ENCODE assay signal across 19 mouse cellular contexts in the genomic region with DNA sequence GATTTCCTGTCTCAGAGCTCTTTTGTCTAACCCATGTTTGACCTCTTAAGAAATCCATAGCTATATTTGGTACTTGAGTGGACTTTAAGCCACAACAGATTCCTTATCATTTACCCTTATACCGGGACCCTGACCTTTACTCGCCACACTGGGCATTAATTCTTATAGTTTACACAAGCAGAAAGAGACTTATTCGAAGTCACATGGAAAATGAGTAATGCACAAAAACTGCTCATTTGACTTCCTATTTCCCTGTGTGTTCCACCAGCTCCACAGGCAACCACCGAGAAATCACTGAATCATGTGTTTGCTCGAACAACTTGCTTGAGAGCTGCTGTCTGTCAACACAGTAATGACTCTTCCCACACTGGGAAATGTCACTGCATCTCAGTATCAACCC. TPM values are rescaled to one million over a fixed set of nuclear protein-coding genes. Genes with fewer than 3 reads are reported as not detected.
DNase-seq lines count a peak whose midpoint lies in the region; ATAC-seq and TF ChIP-seq lines count a peak whose summit lies in the region.
"Had no signal": no experiment of that assay in that cellular context is flagged by ENCODE, and none has a peak within 500 bp of the region (broad histone marks: within the 10 kb centered on the region; RNA-seq: fewer than 3 reads in every experiment).

No protein-coding gene starts in this region.

- TF ChIP-seq EP300 in stomach, postnatal 0 days (optimal IDR thresholded peaks at IDR 0.05): no peak

- no peak for TF ChIP-seq POLR2A in bone marrow macrophage, adult 2 months (IDR thresholded peaks at IDR 0.05; ENCODE audit: borderline replicate concordance, low read depth, low read length)

- H3K27me3 ChIP-seq in liver, embryonic 16.5 days (ENCODE audit: control insufficient read depth, insufficient read depth, low read depth, low read length): no peaks in the 10 kb centered on the region
- no peaks in the 10 kb centered on the region for H3K27me3 ChIP-seq in intestine, embryonic 16.5 days (replicated peaks; ENCODE audit: control insufficient read depth, insufficient read depth, low read length)
- no peaks in the 10 kb centered on the region for H3K27me3 ChIP-seq in stomach, postnatal 0 days (ENCODE audit: control insufficient read depth, insufficient read depth, low read length)
- H3K27me3 ChIP-seq in forebrain, embryonic 10.5 days (ENCODE audit: poor library complexity, severe bottlenecking): no peaks in the 10 kb centered on the region
- H3K27me3 ChIP-seq: neural tube, embryonic 13.5 days had no signal

- ATAC-seq in liver, embryonic 16.5 days (ENCODE audit: low read depth): peak; percentile 39; the same call in 1 of the 2 replicates
- peak; percentile 95 for ATAC-seq in intestine, embryonic 16.5 days
- ATAC-seq in stomach, postnatal 0 days (ENCODE audit: low FRiP score, low TSS enrichment): peak; percentile 94
- ATAC-seq: forebrain, postnatal 0 days had no signal

- H3K9ac ChIP-seq in liver, embryonic 16.5 days (ENCODE audit: low read depth, low read length): no peak overlapping the region
- no peak overlapping the region for H3K9ac ChIP-seq in intestine, embryonic 16.5 days (ENCODE audit: low read depth, low read length)
- no peak overlapping the region for H3K9ac ChIP-seq in stomach, postnatal 0 days (ENCODE audit: low read length)
- H3K9ac ChIP-seq: forebrain, postnatal 0 days; neural tube, embryonic 13.5 days had no signal

- no peak overlapping the region for H3K27ac ChIP-seq in liver, embryonic 16.5 days (ENCODE audit: low read length)
- H3K27ac ChIP-seq in bone marrow macrophage, adult 2 months (ENCODE audit: insufficient read depth, low read depth, low read length): peak overlapping the region; percentile 87
- peak overlapping the region; percentile 51 for H3K27ac ChIP-seq in intestine, embryonic 16.5 days (ENCODE audit: low read length)
- H3K27ac ChIP-seq in stomach, postnatal 0 days (replicated peaks): no peak overlapping the region
- no peak overlapping the region for H3K27ac ChIP-seq in forebrain, embryonic 10.5 days
- H3K27ac ChIP-seq: heart, embryonic 10.5 days; kidney, postnatal 0 days; midbrain, embryonic 10.5 days; neural tube, embryonic 13.5 days had no signal

- no peaks in the 10 kb centered on the region for H3K4me1 ChIP-seq in liver, embryonic 16.5 days (ENCODE audit: control insufficient read depth, low read depth, low read length)
- peaks cover 45% of the 10 kb centered on the region for H3K4me1 ChIP-seq in bone marrow macrophage, adult 2 months (ENCODE audit: control insufficient read depth, insufficient read depth, low read length)
- peaks cover 3% of the 10 kb centered on the region; the same call in 1 of the 2 replicates for H3K4me1 ChIP-seq in intestine, embryonic 16.5 days (ENCODE audit: control insufficient read depth, insufficient read depth, low read length)
- no peaks in the 10 kb centered on the region for H3K4me1 ChIP-seq in stomach, postnatal 0 days (replicated peaks; ENCODE audit: control insufficient read depth, insufficient read depth)
- no peaks in the 10 kb centered on the region for H3K4me1 ChIP-seq in forebrain, embryonic 10.5 days
- H3K4me1 ChIP-seq: heart, embryonic 10.5 days; midbrain, embryonic 10.5 days; neural tube, embryonic 13.5 days had no signal

- no peak overlapping the region for H3K4me3 ChIP-seq in liver, embryonic 16.5 days (ENCODE audit: low read depth, low read length)
- H3K4me3 ChIP-seq in bone marrow macrophage, adult 2 months (ENCODE audit: insufficient read depth, low read length): no peak overlapping the region
- H3K4me3 ChIP-seq in intestine, embryonic 16.5 days (ENCODE audit: low read length): no peak overlapping the region
- no peak overlapping the region for H3K4me3 ChIP-seq in stomach, postnatal 0 days (ENCODE audit: low read depth, low read length)
- H3K4me3 ChIP-seq in forebrain, embryonic 10.5 days: no peak overlapping the region
- H3K4me3 ChIP-seq: heart, embryonic 10.5 days; midbrain, embryonic 10.5 days; neural tube, embryonic 13.5 days had no signal

- TF ChIP-seq CTCF in bone marrow macrophage, adult 2 months (IDR thresholded peaks at IDR 0.05; ENCODE audit: low read depth, low read length): no peak
- TF ChIP-seq CTCF in stomach, postnatal 0 days (IDR thresholded peaks at IDR 0.05; ENCODE audit: low read depth): no peak

- H3K36me3 ChIP-seq in liver, embryonic 16.5 days (ENCODE audit: control insufficient read depth, insufficient read depth): no peaks in the 10 kb centered on the region
- H3K36me3 ChIP-seq in intestine, embryonic 16.5 days (ENCODE audit: control insufficient read depth, insufficient read depth, low read length): no peaks in the 10 kb centered on the region
- no peaks in the 10 kb centered on the region for H3K36me3 ChIP-seq in stomach, postnatal 0 days (ENCODE audit: control insufficient read depth, insufficient read depth, low read length)
- no peaks in the 10 kb centered on the region for H3K36me3 ChIP-seq in forebrain, embryonic 10.5 days (replicated peaks)
- H3K36me3 ChIP-seq: heart, embryonic 10.5 days; midbrain, embryonic 10.5 days; neural tube, embryonic 13.5 days had no signal

- no peak for DNase-seq in liver
- DNase-seq in stomach, postnatal 0 days (ENCODE audit: low spot score): no peak
- no peak for DNase-seq in forebrain, embryonic 10.5 days (ENCODE audit: extremely low spot score, low spot score)
- no peak for DNase-seq in thymus, postnatal 0 days (ENCODE audit: low spot score)
- no peak for DNase-seq in layer of hippocampus, adult 9-10 months (ENCODE audit: low spot score)
- DNase-seq: adrenal gland, postnatal 10 days; cerebellum, adult 9-11 months; embryo, embryonic 11 days; forebrain, postnatal 0 days; gastrocnemius, postnatal 14 days; layer of hippocampus, adult 9-11 months; thymus, postnatal 36 days had no signal

- H3K4me2 ChIP-seq in liver, embryonic 16.5 days (ENCODE audit: low read depth, low read length): no peak overlapping the region
- no peak overlapping the region for H3K4me2 ChIP-seq in intestine, embryonic 16.5 days (ENCODE audit: low read depth, low read length)
- no peak overlapping the region for H3K4me2 ChIP-seq in stomach, postnatal 0 days (replicated peaks; ENCODE audit: low read depth)
- H3K4me2 ChIP-seq: neural tube, embryonic 13.5 days had no signal

- WGBS in liver, embryonic 16.5 days (ENCODE audit: insufficient replicate concordance): 31% methylated on average over 5 of the region's 5 CpGs
- WGBS in intestine, embryonic 16.5 days: 39% methylated on average over 5 of the region's 5 CpGs
- 29% methylated on average over 5 of the region's 5 CpGs for WGBS in stomach, postnatal 0 days
- 90% methylated on average over 5 of the region's 5 CpGs for WGBS in forebrain, embryonic 10.5 days

- no peaks in the 10 kb centered on the region for H3K9me3 ChIP-seq in liver, embryonic 16.5 days (replicated peaks; ENCODE audit: control insufficient read depth, low read length)
- H3K9me3 ChIP-seq in intestine, embryonic 16.5 days (ENCODE audit: control insufficient read depth, low read length): no peaks in the 10 kb centered on the region
- no peaks in the 10 kb centered on the region for H3K9me3 ChIP-seq in stomach, postnatal 0 days (ENCODE audit: control insufficient read depth, low read length)
- H3K9me3 ChIP-seq in forebrain, embryonic 10.5 days: no peaks in the 10 kb centered on the region
- H3K9me3 ChIP-seq: heart, embryonic 10.5 days; midbrain, embryonic 10.5 days; neural tube, embryonic 13.5 days had no signal

RNA-seq across cellular contexts. Expression of a gene that starts 6.4 kb away (rescaled TPM):
- 4.5 TPM in 2 replicates for polyA plus RNA-seq in liver, embryonic 16.5 days (2015; fragmentation: Nextera tagmentation; extraction: Ambion mirVana)
- polyA plus RNA-seq in bone marrow macrophage, adult 2 months (2012; ENCODE audit: insufficient read depth, insufficient read length, missing spikeins): 39.6 and 45.9 TPM in 2 replicates
- polyA plus RNA-seq in intestine, embryonic 16.5 days (2015; fragmentation: Nextera tagmentation; extraction: Ambion mirVana): 82.6 and 92.5 TPM in 2 replicates
- polyA plus RNA-seq in stomach, postnatal 0 days (2015; fragmentation: Nextera tagmentation; extraction: Ambion mirVana): 0.58 and 0.61 TPM in 2 replicates
- polyA plus RNA-seq in forebrain, embryonic 10.5 days (2016; fragmentation: Nextera tagmentation; extraction: Ambion mirVana): 1.1 and 1.6 TPM in 2 replicates
- polyA plus RNA-seq in thymus, postnatal 0 days (2015; fragmentation: Nextera tagmentation; extraction: Ambion mirVana): 1.5 and 1.8 TPM in 2 replicates

Comparison
In these comparisons a context has a peak if more than half of its experiments do, and no peak if none do; other contexts are left out.
1. ATAC-seq: peak in every context shown above with its lines; median percentile 95 in intestine, embryonic 16.5 days; 94 in stomach, postnatal 0 days; 39 in liver, embryonic 16.5 days.
2. H3K27ac ChIP-seq: peak in bone marrow macrophage, adult 2 months (single experiment) and intestine, embryonic 16.5 days (single experiment); none in liver, embryonic 16.5 days (single experiment), stomach, postnatal 0 days (single experiment) and forebrain, embryonic 10.5 days (single experiment).